ENCODE assay signal across 31 mouse cellular contexts in genomic region chr7:46993079-46993478, GRCm38 (mm10). TPM values are rescaled to one million over a fixed set of nuclear protein-coding genes. Genes with fewer than 3 reads are reported as not detected.
"Had no signal": no experiment of that assay in that cellular context is flagged by ENCODE, and none has a peak within 500 bp of the region (broad histone marks: within the 10 kb centered on the region; RNA-seq: fewer than 3 reads in every experiment).

No protein-coding gene starts in this region.

- H3K4me3 ChIP-seq: limb, embryonic 10.5 days; limb, embryonic 13.5 days; liver, embryonic 13.5 days; midbrain, embryonic 12.5 days; midbrain, embryonic 15.5 days; neural tube, embryonic 12.5 days; neural tube, embryonic 15.5 days had no signal

- H3K27me3 ChIP-seq: limb, embryonic 13.5 days; liver, embryonic 13.5 days; midbrain, embryonic 12.5 days; midbrain, embryonic 15.5 days; neural tube, embryonic 12.5 days; neural tube, embryonic 15.5 days had no signal

- H3K4me1 ChIP-seq: limb, embryonic 10.5 days; limb, embryonic 13.5 days; midbrain, embryonic 12.5 days; midbrain, embryonic 15.5 days; neural tube, embryonic 12.5 days; neural tube, embryonic 15.5 days had no signal

- ATAC-seq: intestine, embryonic 16.5 days; lung, postnatal 0 days; midbrain, embryonic 15.5 days had no signal

- H3K9ac ChIP-seq: limb, embryonic 13.5 days; liver, embryonic 13.5 days; lung, embryonic 14.5 days; midbrain, embryonic 12.5 days; midbrain, embryonic 15.5 days; neural tube, embryonic 12.5 days; neural tube, embryonic 15.5 days had no signal

- H3K9me3 ChIP-seq: limb, embryonic 10.5 days; limb, embryonic 13.5 days; liver, embryonic 13.5 days; midbrain, embryonic 12.5 days; midbrain, embryonic 15.5 days; neural tube, embryonic 12.5 days; neural tube, embryonic 15.5 days had no signal

- H3K27ac ChIP-seq: limb, embryonic 10.5 days; limb, embryonic 13.5 days; liver, embryonic 13.5 days; macrophage; midbrain, embryonic 12.5 days; midbrain, embryonic 15.5 days; neural tube, embryonic 12.5 days; neural tube, embryonic 15.5 days; stomach, postnatal 0 days had no signal

- DNase-seq: kidney, adult 18-20 months; kidney, adult 9 months; kidney, postnatal 14 days; kidney, postnatal 4 days; layer of hippocampus, adult 9-11 months; liver; liver, embryonic 13.5 days; lung, embryonic 14.5 days; right cerebral cortex, adult 18-20 months; right cerebral cortex, postnatal 14 days; right cerebral cortex, postnatal 4 days; thymus, adult 2 months; thymus, postnatal 14 days; thymus, postnatal 4 days had no signal

- H3K4me2 ChIP-seq: limb, embryonic 13.5 days; liver, embryonic 13.5 days; lung, embryonic 14.5 days; midbrain, embryonic 12.5 days; midbrain, embryonic 15.5 days; neural tube, embryonic 12.5 days; neural tube, embryonic 15.5 days had no signal

RNA-seq across cellular contexts. Expression of gene Gm9999, which starts 9.7 kb away (rescaled TPM):
- total RNA-seq: layer of hippocampus, adult 18-20 months; layer of hippocampus, postnatal 25 days; left cerebral cortex, adult 18-20 months; left cerebral cortex, postnatal 25 days had no signal
- polyA plus RNA-seq: intestine, embryonic 16.5 days; kidney, embryonic 16.5 days; limb, embryonic 10.5 days; limb, embryonic 13.5 days; liver, embryonic 13.5 days; liver, embryonic 16.5 days; lung, embryonic 14.5 days; lung, postnatal 0 days; macrophage; midbrain, embryonic 12.5 days; midbrain, embryonic 15.5 days; neural tube, embryonic 12.5 days; neural tube, embryonic 15.5 days; stomach, embryonic 14.5 days; stomach, postnatal 0 days had no signal
